Mouse (Mus musculus) midbrain, embryonic 15.5 days (tissue): ENCODE data around the gene Frrs1l. TPM values are rescaled to one million over a fixed set of nuclear protein-coding genes. Genes with fewer than 3 reads are reported as not detected.

Experiments
- ATAC-seq: fragments of 200-750 bp; cut with Nextera tagmentation; replicated peaks from 2 replicates; pipeline ENCODE4 v1.8.0; 2017; ENCODE audit warnings: moderate TSS enrichment
- H3K27ac ChIP-seq: fragments of 300-500 bp; sonication (generic); 2 replicates; pipeline ENCODE4 v1.5.1; 2015; ENCODE audit warnings: mild to moderate bottlenecking, inconsistent platforms
- H3K27me3 ChIP-seq: fragments of 300-500 bp; sonication (generic); replicated peaks from 2 replicates; pipeline ENCODE4 v1.6.1; 2015; ENCODE audit warnings: inconsistent platforms
- H3K36me3 ChIP-seq: fragments of 300-500 bp; sonication (generic); replicated peaks from 2 replicates; pipeline ENCODE4 v1.6.1; 2015; ENCODE audit warnings: inconsistent platforms
- H3K4me1 ChIP-seq: fragments of 300-500 bp; sonication (generic); 2 replicates; pipeline ENCODE4 v1.6.1; 2015; ENCODE audit warnings: inconsistent platforms
- H3K4me2 ChIP-seq: fragments of 300-500 bp; sonication (generic); 2 replicates; pipeline ENCODE4 v1.6.1; 2015; ENCODE audit warnings: inconsistent platforms, mild to moderate bottlenecking, moderate library complexity
- H3K4me3 ChIP-seq: fragments of 300-500 bp; sonication (generic); 2 replicates; pipeline ENCODE4 v1.5.1; 2015; ENCODE audit warnings: mild to moderate bottlenecking, inconsistent platforms
- H3K9ac ChIP-seq: fragments of 300-500 bp; sonication (generic); 2 replicates; pipeline ENCODE4 v1.6.1; 2015; ENCODE audit warnings: mild to moderate bottlenecking, inconsistent platforms
- H3K9me3 ChIP-seq: fragments of 300-500 bp; sonication (generic); 2 replicates; pipeline ENCODE4 v1.6.1; 2016; ENCODE audit warnings: inconsistent platforms
- WGBS: fragments of 180-500 bp; shearing (Covaris S2); methylation state at CpG from one replicate; pipeline ENCODE4 v1.1.7; 2015; ENCODE audit warnings: mixed read lengths; 5-methylcytosine and 5-hydroxymethylcytosine counted together
- polyA plus RNA-seq: library from polyadenylated mRNA; unstranded; fragments of >200 nt; fragmentation: Nextera tagmentation; extraction: Ambion mirVana; gene quantifications from 2 replicates; pipeline ENCODE4 v1.2.1, GENCODE M21; 2015

Frrs1l gene
- polyA plus RNA-seq, 1 experiment from 2014 or later: 21.8 TPM

DNA sequence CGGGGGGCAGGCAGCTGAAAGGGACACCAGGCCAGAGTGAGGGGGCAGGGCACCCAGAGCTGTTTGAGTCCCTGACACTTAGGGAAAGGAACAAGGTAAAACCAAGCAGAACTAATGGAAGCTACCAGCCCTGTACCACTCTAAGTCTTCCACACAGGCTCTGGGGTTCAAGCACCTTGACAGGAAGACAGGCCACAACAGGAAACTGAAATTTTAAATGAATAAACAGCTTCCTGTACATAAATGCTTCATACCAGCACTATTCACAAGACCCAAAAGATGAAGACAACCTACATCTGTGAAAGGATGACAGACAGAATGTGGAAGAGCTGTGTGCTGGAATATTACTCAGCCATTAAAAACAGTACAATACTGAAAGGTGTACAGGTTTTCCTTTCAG, 54.9 kb downstream of the Frrs1l start:
- no peak overlapping the region for H3K27ac ChIP-seq
- H3K36me3 ChIP-seq: no peaks in the 10 kb centered on the region; the same call in 1 of the 2 replicates
- H3K9ac ChIP-seq: no peak overlapping the region
- H3K4me2 ChIP-seq: no peak overlapping the region
- H3K9me3 ChIP-seq: no peaks in the 10 kb centered on the region
- H3K27me3 ChIP-seq: no peaks in the 10 kb centered on the region
- ATAC-seq: no peak
- WGBS: 67% methylated on average over 1 of the region's 1 CpGs
- H3K4me3 ChIP-seq: no peak overlapping the region
- no peaks in the 10 kb centered on the region for H3K4me1 ChIP-seq

DNA sequence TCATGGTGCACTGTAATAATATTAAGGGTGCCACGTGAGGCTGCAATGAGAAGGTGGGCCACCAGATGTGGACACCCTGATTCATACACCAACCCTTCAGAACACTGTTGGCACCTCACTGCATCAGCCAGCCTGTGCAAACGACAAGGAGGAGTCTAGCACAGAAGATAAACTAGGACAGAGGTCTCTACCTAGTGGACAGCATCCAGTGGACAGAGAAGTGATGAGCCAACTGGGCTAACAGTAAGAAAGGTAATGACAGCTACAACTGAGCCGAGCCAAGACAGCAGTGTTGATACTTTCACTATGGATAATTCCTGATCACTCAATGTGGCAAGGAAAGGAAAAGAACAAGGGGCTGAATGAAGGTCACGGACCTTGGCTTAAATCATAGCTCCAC, 57.0 kb downstream of the Frrs1l start:
- H3K4me2 ChIP-seq: no peak overlapping the region
- no peaks in the 10 kb centered on the region for H3K9me3 ChIP-seq
- no peak overlapping the region for H3K9ac ChIP-seq
- no peaks in the 10 kb centered on the region for H3K4me1 ChIP-seq
- no peaks in the 10 kb centered on the region; the same call in 1 of the 2 replicates for H3K36me3 ChIP-seq
- no peak overlapping the region for H3K27ac ChIP-seq
- no peak overlapping the region for H3K4me3 ChIP-seq
- ATAC-seq: no peak
- WGBS: 95% methylated on average over 4 of the region's 4 CpGs
- H3K27me3 ChIP-seq: no peaks in the 10 kb centered on the region

DNA sequence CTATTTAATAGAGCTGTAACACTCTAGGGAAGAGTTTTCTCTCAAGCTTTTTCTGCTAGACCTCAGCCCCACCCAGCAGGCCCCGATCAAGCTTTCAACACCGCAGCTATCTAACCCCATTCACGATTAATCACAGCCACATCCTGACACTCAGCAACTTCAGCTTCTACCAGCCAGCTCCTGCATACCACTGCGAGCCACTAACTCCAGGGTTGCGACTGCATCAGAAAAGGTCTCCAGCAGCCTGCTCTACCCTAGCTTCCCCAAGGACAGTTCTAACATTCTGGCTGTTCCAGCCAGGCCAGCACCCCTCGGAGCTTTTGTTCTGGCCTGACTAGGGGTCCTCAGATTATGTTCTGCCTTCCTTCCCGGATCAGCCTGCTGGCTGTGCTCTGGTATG, 58.1 kb downstream of the Frrs1l start:
- H3K36me3 ChIP-seq: no peaks in the 10 kb centered on the region; the same call in 1 of the 2 replicates
- no peaks in the 10 kb centered on the region for H3K4me1 ChIP-seq
- H3K4me2 ChIP-seq: no peak overlapping the region
- no peaks in the 10 kb centered on the region for H3K27me3 ChIP-seq
- H3K9me3 ChIP-seq: no peaks in the 10 kb centered on the region
- 49% methylated on average over 7 of the region's 7 CpGs for WGBS
- H3K27ac ChIP-seq: no peak overlapping the region
- H3K4me3 ChIP-seq: no peak overlapping the region
- ATAC-seq: no peak
- H3K9ac ChIP-seq: no peak overlapping the region

DNA sequence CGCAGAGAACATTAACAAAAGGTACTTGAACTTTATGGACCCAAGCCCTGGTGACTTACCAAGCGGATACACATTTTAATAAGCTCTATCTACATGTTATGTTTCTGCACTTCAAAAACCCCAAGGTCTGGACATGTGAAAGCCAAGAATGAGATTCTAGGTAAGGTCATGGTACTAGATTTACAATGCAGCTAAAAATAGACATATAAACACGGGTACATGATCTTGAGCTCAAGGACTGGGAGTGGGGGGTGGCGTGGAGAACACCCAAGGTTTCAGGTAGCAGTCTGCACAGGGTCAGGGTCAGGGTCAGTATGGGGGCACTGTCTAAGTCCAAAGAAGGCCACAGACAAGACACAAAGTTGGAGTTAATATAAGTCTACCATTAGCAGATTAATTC, 59.9 kb downstream of the Frrs1l start:
- Histone ChIP-seq H3K9ac (no peak overlapping the region), H3K4me2 (no peak overlapping the region), H3K36me3 (no peaks in the 10 kb centered on the region; the same call in 1 of the 2 replicates), H3K27ac (no peak overlapping the region), H3K9me3 (no peaks in the 10 kb centered on the region), H3K27me3 (no peaks in the 10 kb centered on the region), H3K4me1 (no peaks in the 10 kb centered on the region), H3K4me3 (no peak overlapping the region)
- 84% methylated on average over 4 of the region's 4 CpGs for WGBS
- no peak for ATAC-seq

DNA sequence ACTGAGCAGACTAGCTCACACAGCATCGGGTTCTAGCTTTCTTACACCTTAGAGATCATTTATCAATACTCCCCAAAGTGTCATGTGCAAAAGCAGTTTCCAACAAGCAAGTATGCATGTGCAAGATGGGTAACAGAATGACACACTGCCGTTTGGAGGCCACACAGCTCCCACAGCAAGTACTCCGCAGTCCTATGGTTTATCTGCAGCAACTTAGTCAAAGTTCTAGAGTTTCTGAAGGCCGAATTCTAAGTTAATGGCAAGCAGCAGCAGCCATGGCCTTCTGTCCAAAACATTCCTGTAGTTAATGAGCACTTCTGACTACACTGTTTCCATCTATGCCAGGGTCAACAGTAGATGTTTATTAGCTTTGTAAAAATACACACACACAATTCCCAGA, 63.2 kb downstream of the Frrs1l start:
- Histone ChIP-seq H3K4me1 (no peaks in the 10 kb centered on the region), H3K4me3 (no peak overlapping the region), H3K27ac (no peak overlapping the region), H3K27me3 (no peaks in the 10 kb centered on the region), H3K9me3 (no peaks in the 10 kb centered on the region), H3K36me3 (peaks cover 5% of the 10 kb centered on the region; the same call in 1 of the 2 replicates), H3K9ac (no peak overlapping the region), H3K4me2 (no peak overlapping the region)
- 92% methylated on average over 4 of the region's 4 CpGs for WGBS
- ATAC-seq: no peak

DNA sequence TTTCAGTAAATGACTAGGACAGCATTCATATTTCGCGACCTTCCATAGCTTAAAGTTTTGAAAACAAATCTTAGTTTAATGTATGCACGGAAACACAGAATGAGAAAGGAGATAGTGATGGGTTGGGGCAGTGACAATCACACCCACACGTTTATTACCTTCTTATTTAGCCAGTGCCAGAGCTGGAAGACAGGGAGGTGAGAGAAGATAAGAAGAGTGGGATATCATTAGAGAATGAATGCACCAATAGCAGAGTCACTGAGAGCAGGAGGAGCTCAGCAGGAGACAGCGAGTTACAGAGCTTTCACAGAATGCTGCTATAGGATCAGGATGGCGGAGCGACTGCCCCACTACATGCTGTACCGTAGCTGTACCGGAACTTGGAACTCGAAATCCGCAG, 68.0 kb downstream of the Frrs1l start:
- WGBS: 94% methylated on average over 11 of the region's 11 CpGs
- Histone ChIP-seq H3K36me3 (peaks cover 5% of the 10 kb centered on the region; the same call in 1 of the 2 replicates), H3K9ac (no peak overlapping the region), H3K27ac (no peak overlapping the region), H3K9me3 (no peaks in the 10 kb centered on the region), H3K4me2 (no peak overlapping the region), H3K27me3 (no peaks in the 10 kb centered on the region), H3K4me3 (no peak overlapping the region), H3K4me1 (no peaks in the 10 kb centered on the region)
- ATAC-seq: no peak

DNA sequence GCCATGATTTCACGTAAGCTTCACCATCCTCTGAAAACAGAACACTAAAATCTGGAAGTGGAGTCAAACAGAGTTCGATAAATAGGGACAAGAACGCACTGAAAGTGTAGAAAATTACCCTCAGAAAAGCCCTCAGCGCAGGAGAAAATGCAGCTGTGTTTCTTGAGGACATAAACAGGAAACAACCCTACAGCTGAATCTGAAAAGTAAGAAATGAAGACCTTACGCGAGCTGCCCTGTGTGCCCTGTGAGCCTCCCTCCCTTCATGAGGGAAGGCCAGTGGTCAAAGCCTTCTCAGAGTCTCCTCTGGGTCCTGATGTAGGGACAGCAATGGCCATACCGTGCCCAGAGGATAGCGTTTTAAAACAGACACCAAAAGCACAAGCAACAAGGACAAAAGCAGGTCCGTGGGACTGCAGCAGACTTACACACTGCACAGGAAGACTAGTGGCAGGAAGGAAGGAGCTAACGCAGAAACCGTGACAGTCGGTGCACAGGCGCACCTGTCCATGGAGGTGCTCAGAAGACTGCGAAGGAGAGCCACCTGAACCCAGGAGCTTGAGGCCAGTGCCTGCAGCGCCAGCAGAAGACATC, 74.4 kb downstream of the Frrs1l start:
- 90% methylated on average over 15 of the region's 15 CpGs for WGBS
- ATAC-seq: no peak
- no peak overlapping the region for H3K9ac ChIP-seq
- H3K27ac ChIP-seq: no peak overlapping the region
- H3K9me3 ChIP-seq: no peaks in the 10 kb centered on the region
- H3K4me3 ChIP-seq: no peak overlapping the region
- no peak overlapping the region for H3K4me2 ChIP-seq
- H3K4me1 ChIP-seq: no peaks in the 10 kb centered on the region
- H3K27me3 ChIP-seq: no peaks in the 10 kb centered on the region
- H3K36me3 ChIP-seq: peaks cover 8% of the 10 kb centered on the region

DNA sequence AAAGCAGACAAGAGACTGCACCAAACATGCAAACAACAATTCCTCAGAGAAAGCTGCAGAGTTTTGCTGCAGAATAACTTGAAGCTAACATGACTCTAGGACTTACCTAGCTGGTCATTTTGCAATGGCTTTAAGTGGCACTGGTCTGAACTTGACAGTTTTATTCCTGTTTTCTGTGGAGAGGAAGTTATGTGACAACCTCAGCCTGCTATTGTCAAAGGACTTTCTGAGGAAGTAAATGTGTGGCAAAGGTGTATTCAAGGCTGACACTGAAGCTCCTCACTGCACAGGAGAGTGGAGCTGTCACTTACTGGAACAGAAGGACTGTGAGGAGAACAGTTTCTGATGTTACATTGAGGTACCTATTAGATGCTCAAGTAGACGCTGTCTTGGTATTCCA, 75.4 kb downstream of the Frrs1l start:
- no peak for ATAC-seq
- Histone ChIP-seq H3K4me3 (no peak overlapping the region), H3K36me3 (peaks cover 16% of the 10 kb centered on the region), H3K27me3 (no peaks in the 10 kb centered on the region), H3K27ac (no peak overlapping the region), H3K9me3 (no peaks in the 10 kb centered on the region), H3K4me1 (no peaks in the 10 kb centered on the region), H3K9ac (no peak overlapping the region), H3K4me2 (no peak overlapping the region)
- WGBS: 82% methylated on average over 1 of the region's 1 CpGs

DNA sequence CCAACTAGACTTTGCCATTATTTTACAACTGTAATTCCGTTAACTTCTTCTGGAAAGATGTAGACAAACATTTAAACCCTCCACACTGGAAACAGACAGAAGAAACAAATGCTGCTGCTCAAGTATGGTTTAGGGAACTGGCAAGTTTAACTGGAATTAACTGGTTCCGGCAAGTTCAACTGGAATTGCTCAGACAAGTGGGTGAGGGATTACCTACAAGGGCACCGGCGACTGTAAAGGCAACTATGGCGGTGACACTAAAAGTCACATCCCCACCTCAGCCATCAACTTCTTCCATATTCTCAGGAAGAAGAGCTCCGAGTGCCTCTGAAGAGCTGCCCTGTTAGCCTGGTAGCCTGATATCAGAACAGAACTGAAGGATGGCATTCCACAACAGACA, 75.9 kb downstream of the Frrs1l start:
- Histone ChIP-seq H3K4me1 (no peaks in the 10 kb centered on the region), H3K4me3 (no peak overlapping the region), H3K36me3 (peaks cover 20% of the 10 kb centered on the region), H3K9ac (no peak overlapping the region), H3K9me3 (no peaks in the 10 kb centered on the region), H3K27me3 (no peaks in the 10 kb centered on the region), H3K27ac (no peak overlapping the region), H3K4me2 (no peak overlapping the region)
- WGBS: 97% methylated on average over 6 of the region's 6 CpGs
- ATAC-seq: no peak

DNA sequence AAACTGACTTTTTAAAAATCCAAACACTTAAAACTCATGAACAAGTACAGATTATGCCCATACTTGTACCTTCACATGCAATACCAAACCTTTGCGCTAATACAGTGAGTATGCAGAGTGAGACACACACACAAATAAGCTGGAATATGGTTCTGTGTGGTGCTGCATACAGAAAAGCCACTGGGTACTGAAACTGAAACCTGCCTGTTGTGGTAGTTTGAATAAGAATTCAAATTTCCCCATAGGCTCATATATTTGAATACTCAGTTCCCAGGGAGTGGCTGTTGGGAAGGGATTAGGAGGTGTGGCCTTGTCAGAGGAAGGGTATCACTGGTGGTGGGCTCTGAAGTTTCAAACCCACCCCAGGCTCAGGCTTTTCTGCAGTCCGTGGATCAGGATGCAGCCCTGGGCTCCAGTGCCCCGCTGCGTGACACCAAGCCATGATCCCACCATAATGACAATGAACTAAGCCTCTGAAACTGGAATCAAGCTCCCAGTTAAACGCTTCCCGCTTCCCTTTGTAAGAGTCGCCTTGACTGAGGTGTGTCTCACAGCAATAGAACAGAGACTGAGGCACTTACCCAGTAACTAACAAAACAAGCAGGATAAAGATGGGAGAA, 77.7 kb downstream of the Frrs1l start:
- Histone ChIP-seq H3K27me3 (no peaks in the 10 kb centered on the region), H3K4me1 (no peaks in the 10 kb centered on the region), H3K9me3 (no peaks in the 10 kb centered on the region), H3K9ac (no peak overlapping the region), H3K4me2 (no peak overlapping the region), H3K27ac (no peak overlapping the region), H3K4me3 (no peak overlapping the region), H3K36me3 (peaks cover 20% of the 10 kb centered on the region)
- ATAC-seq: no peak
- WGBS: 79% methylated on average over 7 of the region's 7 CpGs

DNA sequence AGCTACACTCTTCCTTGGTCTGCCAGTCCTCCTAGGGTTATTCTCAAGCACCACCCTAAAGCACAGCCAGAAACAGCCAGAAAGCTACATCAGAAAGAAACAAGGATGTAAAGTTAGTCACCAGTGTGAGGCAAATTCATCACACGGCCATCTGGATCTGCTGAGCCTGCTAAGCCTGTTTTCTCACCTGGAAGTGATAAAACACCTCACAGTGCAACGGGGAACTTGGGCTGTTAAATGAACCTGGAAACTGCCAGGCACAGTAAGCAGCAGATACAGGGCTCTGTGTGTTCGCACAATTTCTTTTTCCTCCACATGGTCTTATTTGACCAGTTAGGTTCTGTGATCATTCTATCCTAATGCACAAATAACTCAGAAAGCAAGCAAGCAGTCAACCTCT, 80.6 kb downstream of the Frrs1l start:
- ATAC-seq: no peak
- Histone ChIP-seq H3K4me1 (no peaks in the 10 kb centered on the region), H3K36me3 (peaks cover 23% of the 10 kb centered on the region), H3K27me3 (no peaks in the 10 kb centered on the region), H3K9ac (no peak overlapping the region), H3K9me3 (no peaks in the 10 kb centered on the region), H3K27ac (no peak overlapping the region), H3K4me3 (no peak overlapping the region), H3K4me2 (no peak overlapping the region)
- 90% methylated on average over 3 of the region's 3 CpGs for WGBS

DNA sequence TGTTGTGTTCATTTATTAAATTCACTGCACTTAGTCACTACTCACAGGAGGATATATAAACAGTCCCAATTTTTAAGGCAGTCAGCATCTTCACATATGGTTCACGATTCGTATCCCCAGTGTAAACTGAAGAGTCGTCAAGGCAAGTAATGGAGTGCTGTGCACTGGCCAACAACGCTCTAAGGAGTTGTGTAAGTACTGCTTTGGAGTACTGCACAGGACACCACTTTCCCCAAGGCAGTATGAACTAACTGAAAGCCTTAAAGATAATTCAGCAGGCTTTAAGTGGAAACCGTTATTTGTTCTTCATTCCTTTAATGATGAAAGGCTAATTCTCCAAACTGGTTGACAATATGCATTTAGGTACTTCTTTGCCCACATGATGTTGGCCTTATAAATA, 82.5 kb downstream of the Frrs1l start:
- Histone ChIP-seq H3K4me2 (no peak overlapping the region), H3K9ac (no peak overlapping the region), H3K9me3 (no peaks in the 10 kb centered on the region), H3K27me3 (no peaks in the 10 kb centered on the region), H3K4me1 (no peaks in the 10 kb centered on the region), H3K36me3 (peaks cover 29% of the 10 kb centered on the region), H3K4me3 (no peak overlapping the region), H3K27ac (no peak overlapping the region)
- WGBS: 96% methylated on average over 5 of the region's 5 CpGs
- ATAC-seq: no peak
